Mouse (Mus musculus) urinary bladder, postnatal 10 days (tissue): ENCODE results near the gene Otulinl.

Experiments used
- DNase-seq: peaks from one replicate; pipeline ENCODE4 v3.0.0; 2022; ENCODE audit warnings: low spot score

The Otulinl gene

DNA sequence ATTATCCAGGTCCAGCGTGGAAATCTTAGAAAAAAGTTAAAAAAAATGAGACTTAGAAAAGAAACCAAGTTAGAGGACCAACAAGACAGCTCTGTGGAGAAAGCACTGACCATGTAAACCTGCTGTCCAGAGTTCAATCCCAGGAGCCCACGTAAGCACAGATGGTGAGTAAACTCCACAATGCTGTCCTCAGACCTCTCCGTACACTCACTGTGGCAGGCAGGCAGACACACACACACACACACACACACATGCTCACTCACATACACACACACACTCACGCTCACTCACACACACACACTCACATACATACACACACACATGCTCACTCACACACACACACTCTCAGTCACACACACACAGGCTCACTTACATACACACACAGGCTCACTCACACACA is 68.1 kb downstream of the Otulinl start:
- DNase-seq, result no peak

DNA sequence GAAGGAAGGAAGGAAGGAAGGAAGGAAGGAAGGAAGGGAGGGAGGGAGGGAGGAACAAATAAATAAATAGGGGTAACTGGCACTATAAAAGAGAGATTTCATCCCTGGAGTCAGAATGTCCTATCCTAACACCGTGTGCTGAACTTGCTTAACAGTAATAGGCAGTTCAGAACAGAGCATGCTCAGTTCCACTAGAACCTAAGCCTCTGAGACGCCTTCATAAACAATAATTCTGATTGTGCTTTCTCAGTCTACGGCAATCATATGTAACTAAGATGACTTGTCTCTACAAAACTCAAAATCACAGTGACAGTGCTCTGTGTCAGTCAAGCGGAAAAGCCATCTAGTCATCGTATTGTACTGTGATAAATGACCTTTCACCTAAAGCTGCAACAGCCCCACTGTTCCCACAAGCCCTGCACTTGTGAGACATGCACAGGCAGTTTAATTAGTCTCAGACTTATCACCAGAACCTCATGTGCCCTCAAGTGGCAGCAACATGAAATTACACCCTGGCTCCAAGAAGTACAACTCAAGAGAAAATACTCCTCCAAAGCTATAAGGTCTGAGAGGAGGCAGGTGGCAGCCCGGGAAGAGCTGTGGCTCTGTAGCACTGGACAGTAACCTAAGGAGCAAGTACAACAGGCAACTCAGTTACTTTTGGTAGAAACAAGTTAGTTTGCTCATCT is 68.7 kb downstream of the Otulinl start:
- DNase-seq, result no peak

DNA sequence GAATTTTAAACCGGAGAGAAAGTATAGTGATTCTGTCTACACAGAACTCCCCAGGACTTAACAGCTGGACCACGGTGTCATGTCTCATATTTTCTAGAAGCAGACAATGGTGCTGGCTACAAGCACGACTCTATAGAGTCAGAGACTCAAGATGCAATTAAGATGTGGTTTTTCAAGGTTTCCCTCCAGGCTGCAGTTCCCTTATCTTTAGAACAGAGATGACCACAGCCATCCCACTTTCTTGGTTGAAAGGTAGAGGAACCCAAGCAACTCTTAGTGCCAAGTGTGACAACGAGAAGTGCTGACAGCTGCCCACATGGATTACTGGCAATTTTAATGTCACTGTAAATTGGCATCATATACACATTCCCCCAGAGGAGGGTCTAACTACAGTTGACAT is 71.8 kb downstream of the Otulinl start:
- DNase-seq, result no peak

DNA sequence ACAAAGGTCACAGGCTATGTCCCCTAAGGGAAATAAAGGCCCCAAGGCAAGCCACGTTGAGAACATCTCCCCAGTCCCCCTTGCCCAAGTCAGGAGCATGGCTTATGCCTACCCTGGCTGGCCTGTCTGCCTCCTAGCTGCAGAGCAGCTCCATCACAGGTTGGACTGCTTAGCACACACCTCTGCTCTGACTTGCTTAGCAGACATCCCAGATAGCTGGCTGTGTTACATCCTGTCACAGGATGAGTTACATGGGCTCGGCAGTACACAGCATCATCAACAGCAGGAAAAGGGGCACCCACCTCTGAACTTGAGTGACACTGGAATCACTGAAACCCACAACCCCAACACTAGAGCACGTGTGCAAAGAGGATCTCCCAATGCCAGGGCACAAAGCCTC is 76.1 kb downstream of the Otulinl start:
- DNase-seq, result no peak
